Mouse (Mus musculus) bone marrow, adult 2 months (tissue): Measurements from ENCODE around the gene Stx3.

Experiments used
- CTCF ChIP-seq: fragments of 200-500 bp; IDR thresholded peaks from 2 replicates; pipeline ENCODE4 v1.5.1; 2011; ENCODE audit warnings: low read length, control low read depth; ENCODE audit not compliant: control insufficient read depth, insufficient read depth
- POLR2A ChIP-seq: fragments of 200-500 bp; IDR thresholded peaks from 2 replicates; pipeline ENCODE4 v1.6.1; 2011; ENCODE audit warnings: low read depth, mild to moderate bottlenecking, control low read depth, low read length, borderline replicate concordance; ENCODE audit not compliant: control insufficient read depth

- TF ChIP-seq CTCF (no peak; the same call in 1 of the 2 replicates), POLR2A (no peak)
Observed at GRCm38 (mm10) chr19:11800531-11801315, 18.5 kb downstream of the Stx3 start.
